Mouse (Mus musculus) testis, adult 2 months (tissue): ENCODE data around the gene Tnpo2. TPM values are rescaled to one million over a fixed set of nuclear protein-coding genes. Genes with fewer than 3 reads are reported as not detected.

Source experiments
- H3K27ac ChIP-seq: fragments of 200-500 bp; 2 replicates; pipeline ENCODE4 v1.5.1; 2012; ENCODE audit warnings: low read depth, low read length; ENCODE audit not compliant: control insufficient read depth, insufficient read depth
- H3K27me3 ChIP-seq: fragments of 200-500 bp; 2 replicates; pipeline ENCODE4 v1.6.1; 2012; ENCODE audit warnings: mild to moderate bottlenecking, low read length, moderate library complexity; ENCODE audit not compliant: control insufficient read depth, insufficient read depth
- H3K36me3 ChIP-seq: fragments of 200-500 bp; 2 replicates; pipeline ENCODE4 v1.6.1; 2012; ENCODE audit warnings: mild to moderate bottlenecking, low read length; ENCODE audit not compliant: control insufficient read depth, insufficient read depth
- H3K4me1 ChIP-seq: fragments of 200-500 bp; 2 replicates; pipeline ENCODE4 v1.6.1; 2012; ENCODE audit warnings: low read length; ENCODE audit not compliant: control insufficient read depth, insufficient read depth
- H3K4me3 ChIP-seq: fragments of 200-500 bp; 2 replicates; pipeline ENCODE4 v1.5.1; 2012; ENCODE audit warnings: low read depth, mild to moderate bottlenecking, low read length, moderate library complexity, mixed read lengths; ENCODE audit not compliant: control insufficient read depth
- CTCF ChIP-seq: fragments of 200-500 bp; IDR thresholded peaks from 2 replicates; pipeline ENCODE4 v1.5.1; 2012; ENCODE audit warnings: low read depth, mild to moderate bottlenecking, inconsistent platforms, low read length, moderate library complexity; ENCODE audit not compliant: control insufficient read depth, insufficient read depth, insufficient replicate concordance
- POLR2A ChIP-seq: fragments of 200-500 bp; IDR thresholded peaks from 2 replicates; pipeline ENCODE4 v1.6.1; 2012; ENCODE audit warnings: low read depth, mild to moderate bottlenecking, inconsistent platforms, low read length, moderate library complexity; ENCODE audit not compliant: control insufficient read depth
- polyA plus RNA-seq: library from polyadenylated mRNA; depleted of rRNA; stranded (reverse); fragments of >200 nt; gene quantifications from 2 replicates; pipeline ENCODE4 v1.2.3, GENCODE M21; 2012

Tnpo2 gene
- polyA plus RNA-seq, 1 experiment: 44.9 TPM

GRCm38 (mm10) chr8:84994375-84994774 is 42.3 kb upstream of the Tnpo2 start:
- Histone ChIP-seq H3K4me3 (no peak overlapping the region), H3K27me3 (no peaks in the 10 kb centered on the region), H3K27ac (no peak overlapping the region), H3K36me3 (no peaks in the 10 kb centered on the region), H3K4me1 (peaks cover 25% of the 10 kb centered on the region)
- TF ChIP-seq CTCF (no peak), POLR2A (no peak)

GRCm38 (mm10) chr8:84995680-84996079 is 41.0 kb upstream of the Tnpo2 start:
- H3K27me3 ChIP-seq: no peaks in the 10 kb centered on the region
- peak overlapping the region; percentile 77 for H3K4me3 ChIP-seq
- peak; percentile 63; the same call in 1 of the 2 replicates for TF ChIP-seq POLR2A
- TF ChIP-seq CTCF: no peak
- H3K36me3 ChIP-seq: no peaks in the 10 kb centered on the region
- H3K4me1 ChIP-seq: peaks cover 23% of the 10 kb centered on the region
- H3K27ac ChIP-seq: no peak overlapping the region; the same call in 1 of the 2 replicates

GRCm38 (mm10) chr8:84996978-84997377 is 39.7 kb upstream of the Tnpo2 start:
- Histone ChIP-seq H3K4me3 (peak overlapping the region; percentile 56), H3K27me3 (no peaks in the 10 kb centered on the region), H3K36me3 (no peaks in the 10 kb centered on the region), H3K4me1 (peaks cover 16% of the 10 kb centered on the region), H3K27ac (no peak overlapping the region)
- TF ChIP-seq CTCF (no peak), POLR2A (no peak)

GRCm38 (mm10) chr8:84997649-84998295 is 38.9 kb upstream of the Tnpo2 start:
- Histone ChIP-seq H3K27ac (no peak overlapping the region), H3K36me3 (no peaks in the 10 kb centered on the region), H3K4me1 (peaks cover 16% of the 10 kb centered on the region), H3K4me3 (peak overlapping the region; percentile 56), H3K27me3 (no peaks in the 10 kb centered on the region)
- TF ChIP-seq POLR2A (no peak), CTCF (peak; percentile 87; the same call in 1 of the 2 replicates)

- TF ChIP-seq CTCF (peak; percentile 77), POLR2A (no peak)
- Histone ChIP-seq H3K4me1 (peaks cover 13% of the 10 kb centered on the region), H3K4me3 (peak overlapping the region; percentile 66), H3K27me3 (no peaks in the 10 kb centered on the region), H3K36me3 (no peaks in the 10 kb centered on the region), H3K27ac (no peak overlapping the region)
Measured at GRCm38 (mm10) chr8:85007686-85008085, 29.0 kb upstream of the Tnpo2 start.

- TF ChIP-seq POLR2A (no peak), CTCF (no peak)
- Histone ChIP-seq H3K4me1 (peaks cover 16% of the 10 kb centered on the region), H3K36me3 (no peaks in the 10 kb centered on the region), H3K27me3 (no peaks in the 10 kb centered on the region), H3K27ac (no peak overlapping the region), H3K4me3 (no peak overlapping the region)
Measured at GRCm38 (mm10) chr8:85011242-85011641, 25.5 kb upstream of the Tnpo2 start.

- no peaks in the 10 kb centered on the region for H3K36me3 ChIP-seq
- peaks cover 9% of the 10 kb centered on the region for H3K4me1 ChIP-seq
- H3K27ac ChIP-seq: no peak overlapping the region
- no peaks in the 10 kb centered on the region for H3K27me3 ChIP-seq
- peak overlapping the region; percentile 69 for H3K4me3 ChIP-seq
- TF ChIP-seq POLR2A: no peak
- peak; percentile 29; the same call in 1 of the 2 replicates for TF ChIP-seq CTCF
Measured at GRCm38 (mm10) chr8:85013230-85013840, 23.4 kb upstream of the Tnpo2 start.
